Mouse (Mus musculus) layer of hippocampus, postnatal 14 days (tissue): ENCODE results near the gene Olfr1428. TPM values are rescaled to one million over a fixed set of nuclear protein-coding genes. Genes with fewer than 3 reads are reported as not detected.
"Not testable (repeated sequence)": the region's sequence is repeated elsewhere in the genome, so short reads cannot be mapped to it uniquely, and the experiment has no call there.

Experiments
- DNase-seq, 2 experiments: peaks; one replicate each; pipeline ENCODE4 v3.0.0; 2021 to 2022; ENCODE audit warnings: low spot score in 2 of 2, mixed read lengths in 1 of 2
- long read RNA-seq, 2 experiments: library from polyadenylated mRNA; stranded (forward); transcript quantifications; one replicate each; pipeline ENCODE4 v2.0.0; 2021
- total RNA-seq, 2 experiments: library from RNA; stranded (reverse); gene quantifications; 2 replicates each; pipeline ENCODE4 v1.2.3; 2021

The Olfr1428 gene
- total RNA-seq, result not detected
- long read RNA-seq, experiment 1, result 0 reads
- long read RNA-seq, experiment 2, result 0 reads

DNA sequence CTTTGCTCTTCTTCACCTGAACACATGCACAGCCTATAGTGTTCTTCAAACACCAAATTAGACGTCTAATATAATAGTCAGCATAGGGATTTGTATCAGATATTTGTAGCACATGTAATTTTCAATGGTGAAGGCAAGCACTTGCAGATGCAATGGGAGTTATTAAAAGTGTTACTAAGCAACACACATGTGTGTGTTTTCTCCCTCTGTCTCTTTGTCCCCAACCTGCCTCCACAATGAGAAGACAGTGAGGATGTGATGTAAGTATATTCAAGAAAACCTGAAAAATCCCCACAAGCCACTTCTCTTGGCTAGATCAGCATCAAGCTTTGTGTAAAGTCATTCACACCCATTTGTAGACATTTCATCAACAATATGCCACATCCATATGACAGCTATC lies at the start of gene Olfr1428:
TSS of gene Olfr1428 (minus strand) at position 101 of the 400 bp plus-strand sequence.
- no peak for DNase-seq

DNA sequence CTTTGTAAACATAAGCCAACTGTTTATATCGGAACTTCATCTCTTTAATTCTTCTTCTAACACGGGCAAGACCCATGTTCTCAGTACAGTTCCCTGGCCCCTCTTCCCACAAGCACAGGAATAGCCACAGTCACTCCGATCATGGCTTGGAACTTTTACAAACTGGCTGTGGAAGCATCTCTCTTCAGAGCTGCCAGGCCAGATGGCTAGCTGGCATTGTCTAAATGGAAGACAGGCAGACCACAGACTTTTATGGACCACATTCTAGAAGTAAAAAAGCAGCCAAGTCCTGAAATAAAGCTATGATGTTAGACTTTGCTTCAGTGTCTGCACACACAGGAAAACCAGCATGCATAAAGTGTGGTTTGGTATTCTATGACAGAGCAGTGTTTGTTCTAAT lies 29.8 kb upstream of the Olfr1428 start:
- DNase-seq, result peak; percentile 22 to 79

DNA sequence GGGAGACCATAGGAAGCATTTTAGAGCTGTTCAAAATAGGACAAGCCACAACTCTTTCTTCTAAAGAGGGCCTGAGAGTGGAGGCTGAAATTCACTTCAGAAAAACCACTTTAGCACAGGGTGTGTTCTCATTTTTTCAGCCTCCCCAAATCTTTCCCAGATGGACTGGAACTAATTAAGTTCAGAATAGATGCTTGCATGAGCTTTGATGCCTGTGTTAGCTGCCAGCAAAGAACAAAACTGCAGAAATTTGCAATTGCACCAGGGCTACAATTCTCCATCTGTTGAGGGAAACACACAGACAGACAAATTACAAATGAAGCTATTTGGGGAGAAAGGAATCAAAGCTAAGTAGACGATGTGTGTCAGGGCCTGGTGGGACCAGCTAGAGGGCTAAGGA lies 27.7 kb upstream of the Olfr1428 start:
- DNase-seq, result peak; percentile 38 to 92

DNA sequence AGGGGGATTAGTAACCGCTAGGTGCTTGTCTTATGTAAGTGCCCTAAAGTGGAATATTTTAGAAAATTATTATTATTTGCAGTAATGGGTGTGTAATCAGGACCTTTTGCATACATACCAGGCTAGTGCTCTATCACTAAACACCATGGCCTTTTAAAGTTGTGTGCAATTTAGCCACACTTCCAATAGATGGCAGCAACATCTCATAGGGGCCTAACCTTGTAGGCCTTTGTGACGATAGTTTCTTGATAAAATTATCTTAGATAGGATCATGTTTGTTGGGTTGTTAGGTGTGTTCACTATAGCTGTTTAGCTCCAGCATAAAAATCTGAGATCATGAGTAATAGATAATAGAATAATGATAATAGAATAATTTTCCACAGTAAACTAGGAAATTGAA lies 18.6 kb upstream of the Olfr1428 start:
- peak in 1 of 2 experiments; percentile 69 for DNase-seq

- DNase-seq, result no peak
Observed at GRCm38 (mm10) chr19:12123103-12123502, 7.4 kb upstream of the Olfr1428 start, which contains the start of gene Olfr76. TSS of gene Olfr76 (minus strand) at chr19:12123203.

DNA sequence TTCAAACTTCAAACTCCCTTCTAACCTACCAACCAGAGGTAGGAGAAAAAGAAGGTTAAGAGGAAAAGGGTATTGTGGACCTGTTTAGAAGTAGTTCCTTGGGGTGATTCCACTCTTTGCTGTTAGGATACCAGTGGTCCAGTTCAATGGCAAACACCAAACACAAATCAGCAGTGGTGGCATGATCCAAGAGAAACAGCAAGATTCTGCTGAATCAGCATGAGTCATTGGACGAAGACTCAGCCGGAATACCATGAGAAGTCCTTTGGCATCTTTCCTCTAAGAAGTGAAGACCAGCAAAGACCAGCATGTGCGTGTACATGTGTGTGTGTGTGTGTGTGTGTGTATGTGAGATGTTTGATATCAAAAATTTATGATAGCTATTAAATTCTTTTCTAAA lies 767 bp upstream of the Olfr1428 start:
- no peak for DNase-seq

DNA sequence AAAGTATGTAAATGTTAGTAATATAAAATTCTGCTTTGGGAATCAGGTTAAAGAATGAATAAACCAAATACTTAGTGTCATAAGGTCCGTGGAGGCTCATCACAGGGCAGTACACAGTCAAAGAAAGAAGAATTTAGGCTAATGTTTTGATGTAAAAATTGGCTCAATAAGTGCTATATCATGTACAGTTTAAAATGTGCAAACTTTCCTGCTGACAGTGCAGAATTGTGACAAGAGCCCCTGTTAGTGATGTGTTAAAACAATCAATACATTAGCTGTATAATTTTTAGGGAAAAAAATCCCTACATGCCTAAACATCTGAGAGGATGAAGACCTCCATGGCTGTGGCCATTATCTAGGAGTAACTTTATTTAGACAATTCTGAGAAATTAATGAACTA lies 1.9 kb downstream of the Olfr1428 start:
- DNase-seq, result no peak

- DNase-seq, result peak in 1 of 2 experiments; percentile 1
Observed at GRCm38 (mm10) chr19:12104541-12104940, 11.2 kb downstream of the Olfr1428 start.

- DNase-seq, result no peak
Observed at GRCm38 (mm10) chr19:12103234-12103633, 12.5 kb downstream of the Olfr1428 start, which contains the start of gene Olfr1427. TSS of gene Olfr1427 (minus strand) at chr19:12103334.

DNA sequence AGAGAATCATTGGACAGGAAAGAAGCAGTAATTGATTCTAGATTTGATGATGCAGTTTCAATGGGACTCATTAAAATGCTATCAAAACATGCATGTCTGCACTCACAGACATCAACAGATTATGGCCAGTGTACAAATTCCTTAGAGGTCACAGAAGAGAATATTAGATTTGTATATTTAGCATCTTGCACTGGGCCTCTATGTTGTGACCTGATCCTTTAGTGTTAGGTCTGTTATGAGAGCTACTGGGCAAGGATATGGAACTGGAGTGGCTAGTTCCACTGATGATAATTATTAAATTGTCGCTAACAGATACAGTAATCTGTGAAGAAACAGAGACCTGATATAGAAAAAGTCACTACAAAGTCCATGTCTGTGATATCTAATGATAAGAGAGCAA lies 23.8 kb downstream of the Olfr1428 start, which contains the start of gene Olfr1426:
TSS of gene Olfr1426 (minus strand) at position 101 of the 400 bp plus-strand sequence.
- DNase-seq, result no peak

- not testable (repeated sequence) for DNase-seq
Observed at GRCm38 (mm10) chr19:12077631-12078030, 38.1 kb downstream of the Olfr1428 start, which contains the start of gene Olfr1425. TSS of gene Olfr1425 (minus strand) at chr19:12077731.

DNA sequence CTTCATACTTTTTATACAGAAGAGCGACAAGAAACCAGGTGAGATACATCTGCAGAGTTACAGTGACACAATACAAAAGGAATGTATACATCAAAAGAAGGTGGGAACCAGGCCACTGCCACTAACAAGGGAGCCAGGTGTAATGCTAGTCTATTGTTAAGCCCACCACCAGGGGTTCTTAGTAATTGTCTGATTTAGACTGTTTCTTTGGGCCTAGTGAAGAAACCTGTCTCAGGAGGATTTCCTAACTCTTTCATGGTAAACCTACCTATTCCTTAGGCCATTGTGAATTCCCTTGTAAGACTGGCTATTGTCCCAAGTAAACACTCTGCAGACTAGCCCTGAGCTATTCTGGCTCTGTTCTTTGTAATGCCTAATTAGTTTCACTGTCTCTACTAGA lies 46.2 kb downstream of the Olfr1428 start:
- DNase-seq, result not testable (repeated sequence)

- not testable (repeated sequence) for DNase-seq
Observed at GRCm38 (mm10) chr19:12067806-12068205, 47.9 kb downstream of the Olfr1428 start.

DNA sequence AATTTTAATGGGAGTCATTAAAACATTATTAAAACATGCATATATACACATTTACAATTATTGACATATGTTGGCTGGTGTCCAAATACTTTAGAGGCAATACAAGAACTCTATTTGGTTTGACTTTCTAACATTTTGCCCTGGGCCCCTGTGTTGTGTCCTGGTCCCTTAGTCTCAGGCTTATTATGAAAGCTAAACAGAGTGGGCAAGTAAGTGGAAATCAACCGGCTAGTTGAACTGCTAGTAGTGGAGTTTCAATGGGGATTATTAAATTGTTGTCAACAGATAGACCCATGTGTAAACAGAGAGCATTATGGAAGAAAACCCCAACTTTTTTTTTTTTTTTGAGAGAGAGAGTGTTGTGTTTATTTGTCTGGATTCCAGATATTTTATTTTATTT lies 53.1 kb downstream of the Olfr1428 start, which contains the start of gene Olfr1424:
TSS of gene Olfr1424 (minus strand) at position 101 of the 400 bp plus-strand sequence.
- not testable (repeated sequence) for DNase-seq

Other genes starting within 250 kb of the Olfr1428 start
- gene Olfr1419, start 240.8 kb downstream of the Olfr1428 start, total RNA-seq, result not detected
- gene Olfr1420, start 229.3 kb downstream of the Olfr1428 start, total RNA-seq, result not detected
- gene Patl1, start 203.5 kb downstream of the Olfr1428 start, total RNA-seq, result 10 to 100 TPM; 19.1 to 20.2 TPM
- 10 to 100 TPM; 54.8 to 56.2 TPM for gene Osbp, start 150.0 kb downstream of the Olfr1428 start, total RNA-seq
- not detected for gene Olfr1423, start 74.6 kb downstream of the Olfr1428 start, total RNA-seq
- not detected for gene Olfr1424, start 53.2 kb downstream of the Olfr1428 start, total RNA-seq
- gene Olfr1425, start 38.2 kb downstream of the Olfr1428 start, total RNA-seq, result not detected
- gene Olfr1426, start 23.9 kb downstream of the Olfr1428 start, total RNA-seq, result not detected
- not detected for gene Olfr1427, start 12.6 kb downstream of the Olfr1428 start, total RNA-seq
- gene Olfr76, start 7.3 kb upstream of the Olfr1428 start, total RNA-seq, result not detected
- not detected for gene Olfr1555-ps1, start 54.2 kb upstream of the Olfr1428 start, total RNA-seq
- gene Olfr1431, start 84.7 kb upstream of the Olfr1428 start, total RNA-seq, result not detected
- not detected for gene Olfr1432, start 116.7 kb upstream of the Olfr1428 start, total RNA-seq
- not detected for gene Olfr262, start 125.8 kb upstream of the Olfr1428 start, total RNA-seq
- not detected for gene Olfr235, start 145.1 kb upstream of the Olfr1428 start, total RNA-seq
- gene Olfr1434, start 164.0 kb upstream of the Olfr1428 start, total RNA-seq, result not detected
- not detected for gene Olfr1436, start 183.2 kb upstream of the Olfr1428 start, total RNA-seq
- not detected for gene Olfr1437, start 209.2 kb upstream of the Olfr1428 start, total RNA-seq
- not detected for gene Olfr1438-ps1, start 220.0 kb upstream of the Olfr1428 start, total RNA-seq